Mouse (Mus musculus): ENCODE results near the gene Rilp. TPM values are rescaled to one million over a fixed set of nuclear protein-coding genes. Genes with fewer than 3 reads are reported as not detected.
A peak's percentile ranks its signal among the peaks of the same experiment; 100 is the strongest.

The Rilp gene
- polyA plus RNA-seq, 1 experiment: 4.6 TPM

DNA sequence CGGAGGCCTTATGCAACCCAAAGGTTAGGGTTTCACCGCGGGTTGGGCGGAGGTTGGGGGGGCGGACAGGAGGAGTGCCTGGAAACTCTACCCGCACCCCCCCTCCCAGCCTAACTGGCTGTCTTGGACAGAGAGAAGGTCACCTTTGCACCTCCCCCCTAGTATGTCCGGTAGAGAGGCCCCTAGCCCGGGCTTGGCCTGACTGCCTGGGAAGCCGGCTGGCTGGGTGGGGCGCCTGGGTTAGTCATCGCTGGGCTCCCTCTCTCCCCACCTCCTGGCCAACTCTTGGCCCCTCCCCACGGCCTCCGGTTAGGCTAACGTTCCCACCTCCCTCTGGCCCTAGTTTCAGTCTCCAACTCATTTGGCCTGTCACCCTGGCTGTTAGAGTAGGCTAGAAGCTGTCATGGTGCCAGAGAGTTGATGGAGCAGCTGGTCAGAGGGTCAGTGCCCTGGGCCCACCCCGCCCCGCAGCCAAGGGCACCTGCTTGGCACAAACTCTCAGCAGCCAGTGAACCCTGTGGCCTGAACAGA, 47.6 kb upstream of the Rilp start:
- Histone ChIP-seq H3K27me3 (ENCODE audit: control insufficient read depth, insufficient read depth, insufficient read length) (no peaks in the 10 kb centered on the region), H3K4me2 (ENCODE audit: low read depth) (peak overlapping the region; percentile 99), H3K79me2 (ENCODE audit: control insufficient read depth, insufficient read depth) (peaks cover 37% of the 10 kb centered on the region), H3ac (ENCODE audit: control insufficient read depth, insufficient read length) (peak overlapping the region; percentile 36), H3K4me3 (peak overlapping the region; percentile 98), H3K36me3 (ENCODE audit: control insufficient read depth, insufficient read depth) (peaks cover 37% of the 10 kb centered on the region)
- TF ChIP-seq MYOD1 (IDR thresholded peaks at IDR 0.05; ENCODE audit: control insufficient read depth in 1 of 3, insufficient read length in 2 of 3, low read depth in 2 of 3) (peak in 2 of 3 experiments; percentile 62 to 84), POLR2A (IDR thresholded peaks at IDR 0.05; ENCODE audit: insufficient read length, low read depth) (peak; percentile 63), TCF3 (IDR thresholded peaks at IDR 0.05; ENCODE audit: insufficient read length, low read depth) (peak; percentile 12), E2F4 (IDR thresholded peaks at IDR 0.05; ENCODE audit: insufficient read depth) (no peak), REST (IDR thresholded peaks at IDR 0.05; ENCODE audit: insufficient read depth, insufficient read length) (no peak), CEBPB (IDR thresholded peaks at IDR 0.05; ENCODE audit: insufficient read depth, poor library complexity, severe bottlenecking) (0 out of 2 replicates have a peak, but pooled peaks have one; percentile 18), POLR2AphosphoS2 (IDR thresholded peaks at IDR 0.05; ENCODE audit: insufficient read length, low read depth) (peak; percentile 78), USF1 (IDR thresholded peaks at IDR 0.05; ENCODE audit: low read depth) (no peak), TCF12 (IDR thresholded peaks at IDR 0.05; ENCODE audit: insufficient read depth, poor library complexity, severe bottlenecking) (no peak), MAX (IDR thresholded peaks at IDR 0.05; ENCODE audit: low read depth) (no peak), MYOG (IDR thresholded peaks at IDR 0.05; ENCODE audit: control insufficient read depth in 1 of 3, insufficient read depth in 1 of 3, insufficient read length in 2 of 3, low read depth in 2 of 3) (peak; percentile 24 to 91 (median 71)), SRF (IDR thresholded peaks at IDR 0.05; ENCODE audit: control insufficient read depth, insufficient read length, low read depth) (no peak)

DNA sequence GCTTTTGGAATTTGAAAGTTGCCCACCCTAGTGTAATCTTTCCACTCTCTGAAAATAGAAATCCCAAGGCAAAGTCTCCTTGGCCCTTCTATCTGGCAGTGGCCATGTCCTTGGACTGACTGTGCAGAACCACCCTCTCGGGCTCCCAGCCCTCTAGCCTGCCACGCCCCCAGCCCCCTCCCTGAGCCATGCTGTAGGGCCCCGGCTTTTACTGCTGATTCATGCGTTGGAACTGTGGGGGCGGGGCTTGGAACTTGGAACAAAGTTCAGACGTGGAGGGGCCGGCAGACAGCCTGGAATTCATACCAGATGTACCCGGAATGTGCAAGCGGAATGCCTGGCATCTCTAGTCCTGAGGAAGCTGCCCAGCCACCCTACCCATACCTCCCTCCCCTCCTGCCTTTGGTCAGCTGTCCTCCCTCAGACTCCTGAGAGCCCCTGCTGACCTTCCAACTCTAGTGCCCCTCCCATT, 47.0 kb upstream of the Rilp start:
- H3ac ChIP-seq (ENCODE audit: control insufficient read depth, insufficient read length): peak overlapping the region; percentile 36
- H3K4me2 ChIP-seq (ENCODE audit: low read depth): peak overlapping the region; percentile 99
- H3K79me2 ChIP-seq (ENCODE audit: control insufficient read depth, insufficient read depth): peaks cover 37% of the 10 kb centered on the region
- TF ChIP-seq CEBPB (IDR thresholded peaks at IDR 0.05; ENCODE audit: insufficient read depth, poor library complexity, severe bottlenecking) (no peak), MYOG (IDR thresholded peaks at IDR 0.05; ENCODE audit: control insufficient read depth in 1 of 3, insufficient read depth in 1 of 3, insufficient read length in 2 of 3, low read depth in 2 of 3) (peak; percentile 63 to 93 (median 74)), MYOD1 (IDR thresholded peaks at IDR 0.05; ENCODE audit: control insufficient read depth in 1 of 3, insufficient read length in 2 of 3, low read depth in 2 of 3) (peak; percentile 17 to 85 (median 66)), E2F4 (IDR thresholded peaks at IDR 0.05; ENCODE audit: insufficient read depth) (no peak), POLR2AphosphoS2 (IDR thresholded peaks at IDR 0.05; ENCODE audit: insufficient read length, low read depth) (peak; percentile 96), TCF3 (IDR thresholded peaks at IDR 0.05; ENCODE audit: insufficient read length, low read depth) (peak; percentile 42), SRF (IDR thresholded peaks at IDR 0.05; ENCODE audit: control insufficient read depth, insufficient read length, low read depth) (no peak), POLR2A (IDR thresholded peaks at IDR 0.05; ENCODE audit: insufficient read length, low read depth) (peak; percentile 84), MAX (IDR thresholded peaks at IDR 0.05; ENCODE audit: low read depth) (no peak), TCF12 (IDR thresholded peaks at IDR 0.05; ENCODE audit: insufficient read depth, poor library complexity, severe bottlenecking) (peak; percentile 25), REST (IDR thresholded peaks at IDR 0.05; ENCODE audit: insufficient read depth, insufficient read length) (no peak), USF1 (IDR thresholded peaks at IDR 0.05; ENCODE audit: low read depth) (peak; percentile 50)
- peak overlapping the region; percentile 98 for H3K4me3 ChIP-seq
- H3K36me3 ChIP-seq (ENCODE audit: control insufficient read depth, insufficient read depth): peaks cover 37% of the 10 kb centered on the region
- no peaks in the 10 kb centered on the region for H3K27me3 ChIP-seq (ENCODE audit: control insufficient read depth, insufficient read depth, insufficient read length)

GRCm38 (mm10) chr11:75463624-75464023, 46.3 kb upstream of the Rilp start:
- peaks cover 37% of the 10 kb centered on the region for H3K36me3 ChIP-seq (ENCODE audit: control insufficient read depth, insufficient read depth)
- TF ChIP-seq REST (IDR thresholded peaks at IDR 0.05; ENCODE audit: insufficient read depth, insufficient read length): no peak
- TF ChIP-seq POLR2AphosphoS2 (IDR thresholded peaks at IDR 0.05; ENCODE audit: insufficient read length, low read depth): peak; percentile 65
- TF ChIP-seq MAX (IDR thresholded peaks at IDR 0.05; ENCODE audit: low read depth): no peak
- TF ChIP-seq POLR2A (IDR thresholded peaks at IDR 0.05; ENCODE audit: insufficient read length, low read depth): peak; percentile 35
- H3K79me2 ChIP-seq (ENCODE audit: control insufficient read depth, insufficient read depth): peaks cover 37% of the 10 kb centered on the region
- H3K4me3 ChIP-seq: peak overlapping the region; percentile 98
- H3K27me3 ChIP-seq (ENCODE audit: control insufficient read depth, insufficient read depth, insufficient read length): no peaks in the 10 kb centered on the region
- no peak overlapping the region for H3ac ChIP-seq (ENCODE audit: control insufficient read depth, insufficient read length)
- peak overlapping the region; percentile 99 for H3K4me2 ChIP-seq (ENCODE audit: low read depth)

DNA sequence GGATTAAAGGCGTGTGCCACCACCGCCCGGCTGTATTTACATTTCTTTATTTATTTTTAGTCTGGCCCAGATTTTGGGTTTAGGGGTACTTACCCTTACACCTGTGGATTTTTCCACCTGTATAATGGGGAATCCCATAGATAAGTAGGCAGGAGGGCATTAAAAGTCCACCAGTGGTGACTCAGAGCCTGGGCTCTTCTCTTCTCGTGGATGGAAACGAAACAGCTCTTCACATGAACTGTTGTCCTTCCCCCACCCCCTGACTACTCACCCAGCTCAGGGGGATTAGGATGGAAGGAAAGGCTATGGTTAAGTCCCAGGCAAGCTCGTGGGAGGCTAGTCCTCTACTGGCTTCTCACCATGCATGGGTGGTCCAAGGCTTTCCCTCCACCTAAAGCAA, 45.5 kb upstream of the Rilp start:
- H3K36me3 ChIP-seq (ENCODE audit: control insufficient read depth, insufficient read depth): peaks cover 37% of the 10 kb centered on the region
- no peak for TF ChIP-seq MYOD1 (IDR thresholded peaks at IDR 0.05; ENCODE audit: control insufficient read depth in 1 of 3, insufficient read length in 2 of 3, low read depth in 2 of 3)
- peak; percentile 35 for TF ChIP-seq POLR2AphosphoS2 (IDR thresholded peaks at IDR 0.05; ENCODE audit: insufficient read length, low read depth)
- H3K27me3 ChIP-seq (ENCODE audit: control insufficient read depth, insufficient read depth, insufficient read length): no peaks in the 10 kb centered on the region
- H3K4me3 ChIP-seq: peak overlapping the region; percentile 98
- no peak overlapping the region for H3ac ChIP-seq (ENCODE audit: control insufficient read depth, insufficient read length)
- peak overlapping the region; percentile 99 for H3K4me2 ChIP-seq (ENCODE audit: low read depth)
- H3K79me2 ChIP-seq (ENCODE audit: control insufficient read depth, insufficient read depth): peaks cover 37% of the 10 kb centered on the region

GRCm38 (mm10) chr11:75465051-75465450, 44.8 kb upstream of the Rilp start:
- peak overlapping the region; percentile 99 for H3K4me2 ChIP-seq (ENCODE audit: low read depth)
- TF ChIP-seq SRF (IDR thresholded peaks at IDR 0.05; ENCODE audit: control insufficient read depth, insufficient read length, low read depth): no peak
- TF ChIP-seq POLR2A (IDR thresholded peaks at IDR 0.05; ENCODE audit: insufficient read length, low read depth): peak; percentile 53
- no peak for TF ChIP-seq REST (IDR thresholded peaks at IDR 0.05; ENCODE audit: insufficient read depth, insufficient read length)
- TF ChIP-seq POLR2AphosphoS2 (IDR thresholded peaks at IDR 0.05; ENCODE audit: insufficient read length, low read depth): peak; percentile 90
- no peak for TF ChIP-seq TCF12 (IDR thresholded peaks at IDR 0.05; ENCODE audit: insufficient read depth, poor library complexity, severe bottlenecking)
- TF ChIP-seq TCF3 (IDR thresholded peaks at IDR 0.05; ENCODE audit: insufficient read length, low read depth): no peak
- no peak for TF ChIP-seq MAX (IDR thresholded peaks at IDR 0.05; ENCODE audit: low read depth)
- peaks cover 37% of the 10 kb centered on the region for H3K79me2 ChIP-seq (ENCODE audit: control insufficient read depth, insufficient read depth)
- H3K36me3 ChIP-seq (ENCODE audit: control insufficient read depth, insufficient read depth): peaks cover 37% of the 10 kb centered on the region
- no peaks in the 10 kb centered on the region for H3K27me3 ChIP-seq (ENCODE audit: control insufficient read depth, insufficient read depth, insufficient read length)
- H3K4me3 ChIP-seq: peak overlapping the region; percentile 98
- H3ac ChIP-seq (ENCODE audit: control insufficient read depth, insufficient read length): no peak overlapping the region

All from myocyte (in vitro differentiated cells).